Mouse (Mus musculus): ENCODE measurements around the gene Slc16a13. TPM values are rescaled to one million over a fixed set of nuclear protein-coding genes. Genes with fewer than 3 reads are reported as not detected.

Slc16a13 gene
- polyA plus RNA-seq, 1 experiment from 2014 or later = 15.8 TPM

DNA sequence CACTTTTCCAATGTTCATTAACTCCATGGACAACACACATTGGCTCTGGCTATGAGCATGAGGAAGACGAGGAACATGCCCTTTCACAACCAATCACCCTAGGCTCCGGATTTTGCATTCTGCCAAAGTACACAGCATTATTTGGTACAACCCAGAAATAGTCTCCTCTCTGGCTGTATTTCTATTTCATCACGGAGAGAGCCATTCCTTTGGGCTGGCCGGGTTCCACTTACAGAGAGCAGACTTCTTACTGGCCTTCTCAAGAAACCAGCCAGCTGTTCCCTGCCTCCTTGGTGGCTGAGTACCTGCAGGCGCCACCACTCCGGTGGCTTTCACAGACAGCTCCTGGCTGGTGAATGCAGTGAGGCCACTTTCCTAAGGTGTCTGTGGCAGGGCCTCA lies 8.4 kb downstream of the Slc16a13 start, which contains the start of gene Slc16a11:
Slc16a11 (plus strand) TSS at position 330 of the 400 bp plus-strand sequence.
- H3K27me3 ChIP-seq (ENCODE audit: control insufficient read depth, insufficient read depth, low read length) = peaks cover 32% of the 10 kb centered on the region
- H3K4me3 ChIP-seq (ENCODE audit: low read depth, low read length) = no peak within 1 kb of the TSS
- H3K9ac ChIP-seq (ENCODE audit: low read length) = no peak within 1 kb of the TSS
- no peaks in the 10 kb centered on the region for H3K9me3 ChIP-seq (ENCODE audit: control insufficient read depth, low read length)
- no peaks in the 10 kb centered on the region for H3K36me3 ChIP-seq (ENCODE audit: control insufficient read depth, insufficient read depth, low read length)
- H3K4me1 ChIP-seq (replicated peaks; ENCODE audit: control insufficient read depth, insufficient read depth, low read length) = peaks cover 8% of the 10 kb centered on the region; the same call in 1 of the 2 replicates
- ATAC-seq (replicated peaks; ENCODE audit: low FRiP score) = no peak
- 72% methylated on average over 6 of the region's 6 CpGs for WGBS
- no peak for DNase-seq (ENCODE audit: low spot score)
- H3K4me2 ChIP-seq (ENCODE audit: low read depth, low read length, severe bottlenecking) = no peak within 1 kb of the TSS
- H3K27ac ChIP-seq (ENCODE audit: low read depth, low read length) = no peak within 1 kb of the TSS

DNA sequence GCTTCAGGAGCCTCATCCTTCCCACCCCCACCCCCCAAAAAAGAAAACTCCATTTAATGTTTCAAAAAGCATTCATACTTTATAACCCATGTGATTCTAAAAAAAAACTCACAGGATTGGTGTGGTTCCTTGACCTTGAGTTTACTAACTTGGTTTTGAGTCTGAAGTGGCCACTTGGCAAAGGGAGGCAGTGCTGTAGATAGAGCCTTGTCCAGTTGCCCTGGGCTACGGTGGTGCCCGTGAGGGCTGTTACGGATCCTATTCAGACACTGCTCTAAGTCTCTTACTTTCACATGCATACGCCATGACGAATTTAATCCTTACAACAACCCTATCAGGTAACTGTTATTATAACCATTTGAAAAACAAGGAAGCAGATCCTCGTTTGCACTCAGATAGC lies 8.9 kb downstream of the Slc16a13 start:
- Histone ChIP-seq H3K4me2 (ENCODE audit: low read depth, low read length, severe bottlenecking) (no peak overlapping the region), H3K9ac (ENCODE audit: low read length) (no peak overlapping the region), H3K4me3 (ENCODE audit: low read depth, low read length) (no peak overlapping the region), H3K36me3 (ENCODE audit: control insufficient read depth, insufficient read depth, low read length) (no peaks in the 10 kb centered on the region), H3K9me3 (ENCODE audit: control insufficient read depth, low read length) (no peaks in the 10 kb centered on the region), H3K4me1 (replicated peaks; ENCODE audit: control insufficient read depth, insufficient read depth, low read length) (peaks cover 8% of the 10 kb centered on the region; the same call in 1 of the 2 replicates), H3K27ac (ENCODE audit: low read depth, low read length) (no peak overlapping the region), H3K27me3 (ENCODE audit: control insufficient read depth, insufficient read depth, low read length) (peaks cover 32% of the 10 kb centered on the region)
- DNase-seq (ENCODE audit: low spot score) = no peak
- WGBS = 79% methylated on average over 6 of the region's 6 CpGs
- no peak for ATAC-seq (replicated peaks; ENCODE audit: low FRiP score)

DNA sequence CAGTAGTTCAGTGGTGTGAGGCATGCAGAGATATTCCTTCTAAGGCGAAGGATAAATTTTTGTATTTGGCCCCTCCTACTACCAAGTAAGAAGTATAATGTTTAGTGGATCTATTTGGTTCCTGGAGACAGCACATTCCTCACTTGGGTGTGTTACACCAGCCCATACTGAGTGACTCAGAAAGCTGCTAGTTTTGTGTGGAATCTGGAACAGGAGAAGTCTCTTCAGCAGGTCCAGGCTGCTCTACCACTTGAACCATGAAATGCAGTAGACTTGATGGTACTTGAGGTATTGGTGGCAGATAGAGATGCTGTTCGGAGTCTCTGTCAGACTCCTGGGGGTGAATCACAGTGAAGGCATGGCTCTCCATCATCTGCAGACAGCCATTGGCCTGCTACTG lies 10.2 kb downstream of the Slc16a13 start:
- no peak for DNase-seq (ENCODE audit: low spot score)
- peaks cover 8% of the 10 kb centered on the region; the same call in 1 of the 2 replicates for H3K4me1 ChIP-seq (replicated peaks; ENCODE audit: control insufficient read depth, insufficient read depth, low read length)

DNA sequence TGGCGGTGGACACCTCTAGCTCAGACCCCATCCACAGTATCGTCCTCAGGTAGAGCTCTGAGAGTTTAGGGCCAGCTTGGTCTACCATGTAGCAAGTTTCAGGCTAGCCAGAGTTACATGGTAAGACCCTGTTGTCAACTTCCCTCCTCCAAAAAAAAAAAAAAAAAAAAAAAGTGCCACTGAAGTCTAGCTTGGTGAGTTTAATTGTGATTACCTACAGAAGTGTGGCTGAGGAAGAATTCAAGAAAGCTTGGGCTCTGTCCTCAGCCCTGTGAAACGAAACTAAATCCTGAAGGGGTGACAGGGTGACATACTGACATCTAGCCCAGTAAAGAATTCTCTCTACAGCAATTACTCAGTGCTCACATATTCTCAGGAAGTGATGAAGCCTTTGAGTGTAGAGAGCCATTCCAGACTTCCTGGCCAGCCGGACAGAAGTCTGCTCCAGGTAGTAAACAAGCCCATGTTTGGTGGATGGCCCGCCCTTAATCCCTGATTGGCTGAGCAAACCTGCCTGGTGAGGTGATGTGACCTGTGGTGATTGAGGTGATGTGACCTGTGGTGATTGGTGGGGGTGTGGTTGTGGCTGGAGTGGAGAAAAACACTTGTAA lies 12.0 kb downstream of the Slc16a13 start:
- no peak overlapping the region for H3K4me2 ChIP-seq (ENCODE audit: low read depth, low read length, severe bottlenecking)
- no peaks in the 10 kb centered on the region for H3K36me3 ChIP-seq (ENCODE audit: control insufficient read depth, insufficient read depth, low read length)
- H3K9me3 ChIP-seq (ENCODE audit: control insufficient read depth, low read length) = no peaks in the 10 kb centered on the region
- H3K4me3 ChIP-seq (ENCODE audit: low read depth, low read length) = no peak overlapping the region
- 86% methylated on average over 5 of the region's 5 CpGs for WGBS
- DNase-seq (ENCODE audit: low spot score) = no peak
- peaks cover 8% of the 10 kb centered on the region for H3K27me3 ChIP-seq (ENCODE audit: control insufficient read depth, insufficient read depth, low read length)
- ATAC-seq (replicated peaks; ENCODE audit: low FRiP score) = no peak
- no peak overlapping the region for H3K9ac ChIP-seq (ENCODE audit: low read length)
- H3K4me1 ChIP-seq (replicated peaks; ENCODE audit: control insufficient read depth, insufficient read depth, low read length) = peaks cover 3% of the 10 kb centered on the region; the same call in 1 of the 2 replicates
- no peak overlapping the region for H3K27ac ChIP-seq (ENCODE audit: low read depth, low read length)

More for the DNA sequence above, 10.2 kb downstream of the Slc16a13 start:
- ATAC-seq (replicated peaks; ENCODE audit: low FRiP score) = no peak
- Histone ChIP-seq H3K4me3 (ENCODE audit: low read depth, low read length) (no peak overlapping the region), H3K9me3 (ENCODE audit: control insufficient read depth, low read length) (no peaks in the 10 kb centered on the region), H3K27me3 (ENCODE audit: control insufficient read depth, insufficient read depth, low read length) (peaks cover 26% of the 10 kb centered on the region), H3K27ac (ENCODE audit: low read depth, low read length) (no peak overlapping the region), H3K36me3 (ENCODE audit: control insufficient read depth, insufficient read depth, low read length) (no peaks in the 10 kb centered on the region), H3K9ac (ENCODE audit: low read length) (no peak overlapping the region), H3K4me2 (ENCODE audit: low read depth, low read length, severe bottlenecking) (no peak overlapping the region)
- WGBS = 90% methylated on average over 2 of the region's 2 CpGs

DNA sequence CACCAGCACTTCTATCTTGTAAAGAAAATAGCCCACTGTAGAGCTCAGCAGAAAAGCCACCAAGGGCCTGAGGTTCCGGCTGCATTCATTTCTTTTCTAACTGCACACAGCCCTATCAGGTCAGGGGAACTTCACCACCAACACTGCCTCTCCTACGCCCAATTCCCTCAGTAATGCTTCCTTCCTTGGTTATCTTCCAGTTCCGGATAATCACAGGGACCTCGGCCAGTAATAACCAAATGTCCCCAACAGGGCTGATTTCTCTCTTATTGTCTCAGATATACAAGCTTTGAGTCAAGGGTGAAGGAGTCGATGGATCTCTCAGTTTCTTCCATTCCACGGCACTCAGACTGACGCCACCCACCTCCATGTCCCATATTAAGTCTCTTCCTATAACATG lies 13.6 kb downstream of the Slc16a13 start:
- Histone ChIP-seq H3K36me3 (ENCODE audit: control insufficient read depth, insufficient read depth, low read length) (no peaks in the 10 kb centered on the region), H3K4me2 (ENCODE audit: low read depth, low read length, severe bottlenecking) (no peak overlapping the region), H3K9ac (ENCODE audit: low read length) (no peak overlapping the region), H3K4me1 (replicated peaks; ENCODE audit: control insufficient read depth, insufficient read depth, low read length) (no peaks in the 10 kb centered on the region), H3K9me3 (ENCODE audit: control insufficient read depth, low read length) (no peaks in the 10 kb centered on the region), H3K27me3 (ENCODE audit: control insufficient read depth, insufficient read depth, low read length) (no peaks in the 10 kb centered on the region), H3K4me3 (ENCODE audit: low read depth, low read length) (no peak overlapping the region), H3K27ac (ENCODE audit: low read depth, low read length) (no peak overlapping the region)
- ATAC-seq (replicated peaks; ENCODE audit: low FRiP score) = no peak
- WGBS = 90% methylated on average over 7 of the region's 7 CpGs
- DNase-seq (ENCODE audit: low spot score) = no peak

DNA sequence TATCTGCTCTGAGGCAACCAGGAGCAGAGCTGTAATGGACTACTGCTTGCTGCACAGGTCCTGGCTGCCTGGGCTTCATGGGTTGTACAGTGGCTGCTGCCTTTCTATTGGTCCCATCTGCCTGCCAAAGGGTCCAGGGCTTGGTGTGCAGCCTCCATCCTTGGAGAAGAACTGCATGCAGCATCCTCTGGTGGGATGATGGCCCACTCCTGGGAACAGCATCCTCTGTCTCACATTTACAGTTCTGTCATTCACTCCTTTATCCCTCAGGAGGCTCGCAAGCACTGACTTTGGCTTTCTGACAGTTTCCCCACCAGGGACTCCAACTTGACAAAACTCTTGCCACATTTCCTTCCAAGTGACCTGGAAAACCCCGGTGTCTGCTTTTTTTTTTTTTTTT lies 14.1 kb downstream of the Slc16a13 start:
- H3K4me2 ChIP-seq (ENCODE audit: low read depth, low read length, severe bottlenecking) = no peak overlapping the region
- no peak overlapping the region for H3K27ac ChIP-seq (ENCODE audit: low read depth, low read length)
- H3K9ac ChIP-seq (ENCODE audit: low read length) = no peak overlapping the region
- no peak overlapping the region for H3K4me3 ChIP-seq (ENCODE audit: low read depth, low read length)
- no peaks in the 10 kb centered on the region for H3K36me3 ChIP-seq (ENCODE audit: control insufficient read depth, insufficient read depth, low read length)
- no peaks in the 10 kb centered on the region for H3K9me3 ChIP-seq (ENCODE audit: control insufficient read depth, low read length)
- no peaks in the 10 kb centered on the region for H3K27me3 ChIP-seq (ENCODE audit: control insufficient read depth, insufficient read depth, low read length)
- ATAC-seq (replicated peaks; ENCODE audit: low FRiP score) (no peak), DNase-seq (ENCODE audit: low spot score) (no peak)
- WGBS = 87% methylated on average over 2 of the region's 2 CpGs
- H3K4me1 ChIP-seq (replicated peaks; ENCODE audit: control insufficient read depth, insufficient read depth, low read length) = no peaks in the 10 kb centered on the region

DNA sequence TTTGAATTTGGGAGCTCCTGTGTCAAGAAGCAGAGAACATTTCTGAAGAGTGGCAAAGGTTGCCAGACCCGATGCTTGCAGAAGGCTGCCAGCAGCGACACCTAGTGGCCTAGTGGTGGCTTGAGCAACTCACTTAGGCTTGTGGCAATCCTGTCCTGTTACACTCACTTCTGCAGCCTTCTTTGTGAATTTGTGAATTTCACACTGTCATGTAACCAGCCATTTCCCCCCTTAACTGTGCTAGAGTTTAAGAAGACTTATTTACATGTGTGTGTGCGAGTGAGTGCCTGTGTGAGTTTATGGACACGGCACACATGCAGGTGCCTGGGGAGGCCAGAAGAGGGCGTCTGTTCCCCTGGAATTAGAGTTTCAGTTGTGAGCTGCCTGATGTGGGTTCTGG lies 19.2 kb downstream of the Slc16a13 start:
- Histone ChIP-seq H3K4me2 (ENCODE audit: low read depth, low read length, severe bottlenecking) (no peak overlapping the region), H3K9me3 (ENCODE audit: control insufficient read depth, low read length) (no peaks in the 10 kb centered on the region), H3K27ac (ENCODE audit: low read depth, low read length) (no peak overlapping the region), H3K9ac (ENCODE audit: low read length) (no peak overlapping the region), H3K36me3 (ENCODE audit: control insufficient read depth, insufficient read depth, low read length) (no peaks in the 10 kb centered on the region), H3K27me3 (ENCODE audit: control insufficient read depth, insufficient read depth, low read length) (no peaks in the 10 kb centered on the region), H3K4me1 (replicated peaks; ENCODE audit: control insufficient read depth, insufficient read depth, low read length) (no peaks in the 10 kb centered on the region), H3K4me3 (ENCODE audit: low read depth, low read length) (no peak overlapping the region)
- ATAC-seq (replicated peaks; ENCODE audit: low FRiP score) (no peak), DNase-seq (ENCODE audit: low spot score) (peak; percentile 91)
- WGBS = 35% methylated on average over 5 of the region's 5 CpGs

DNA sequence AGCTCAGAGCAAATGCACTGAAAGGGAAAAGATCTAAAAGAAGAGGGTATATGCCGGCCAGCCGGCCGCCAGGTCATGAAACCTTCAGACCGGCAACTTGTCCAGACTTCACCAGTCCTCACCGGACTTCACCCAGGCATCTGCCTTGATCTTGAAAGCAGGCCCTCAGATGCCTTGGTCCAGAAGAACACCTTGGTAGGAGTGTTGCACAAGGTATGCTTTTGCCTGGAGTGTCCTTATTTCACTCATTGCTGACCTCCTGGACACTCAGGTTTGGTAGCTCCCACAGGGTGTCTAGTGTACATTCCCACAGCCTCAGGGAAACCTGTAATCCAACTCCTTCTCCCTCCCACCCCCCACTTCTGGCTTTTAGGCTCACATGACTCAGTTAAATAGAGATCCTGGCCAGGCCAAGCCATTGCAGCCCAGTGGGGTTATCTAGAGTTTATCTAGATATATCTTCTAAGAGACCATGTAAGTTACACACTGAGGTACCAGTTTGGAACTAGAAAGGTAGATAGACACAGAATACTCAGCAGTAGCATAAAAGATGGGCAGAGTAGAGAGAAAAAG lies 20.7 kb downstream of the Slc16a13 start:
- H3K9me3 ChIP-seq (ENCODE audit: control insufficient read depth, low read length) = no peaks in the 10 kb centered on the region

DNA sequence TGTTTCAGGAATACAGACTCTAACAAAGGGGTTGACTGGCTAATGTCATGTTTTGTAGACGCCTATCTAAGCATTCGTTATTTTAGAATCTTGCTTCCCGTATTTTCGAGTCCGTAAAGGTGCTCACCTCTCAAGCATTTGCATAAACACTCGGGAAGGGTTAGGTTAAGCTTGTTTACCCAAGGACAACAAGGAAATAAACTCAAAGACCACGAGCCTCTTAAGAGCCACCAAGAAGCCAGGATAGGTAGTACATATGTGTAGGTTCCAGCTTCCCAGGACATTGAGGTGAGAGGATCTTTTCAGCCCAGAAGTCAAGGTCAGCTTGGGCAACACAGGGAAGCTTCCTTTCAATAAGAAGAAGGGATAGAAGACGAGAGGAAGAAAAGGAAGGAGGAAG lies 21.8 kb downstream of the Slc16a13 start:
- DNase-seq (ENCODE audit: low spot score) = no peak
- Histone ChIP-seq H3K4me2 (ENCODE audit: low read depth, low read length, severe bottlenecking) (no peak overlapping the region), H3K27ac (ENCODE audit: low read depth, low read length) (no peak overlapping the region), H3K36me3 (ENCODE audit: control insufficient read depth, insufficient read depth, low read length) (no peaks in the 10 kb centered on the region), H3K4me3 (ENCODE audit: low read depth, low read length) (no peak overlapping the region), H3K9me3 (ENCODE audit: control insufficient read depth, low read length) (no peaks in the 10 kb centered on the region), H3K9ac (ENCODE audit: low read length) (no peak overlapping the region), H3K4me1 (replicated peaks; ENCODE audit: control insufficient read depth, insufficient read depth, low read length) (no peaks in the 10 kb centered on the region), H3K27me3 (ENCODE audit: control insufficient read depth, insufficient read depth, low read length) (no peaks in the 10 kb centered on the region)
- no peak for ATAC-seq (replicated peaks; ENCODE audit: low FRiP score)
- WGBS = 84% methylated on average over 8 of the region's 8 CpGs

More for the DNA sequence above, 20.7 kb downstream of the Slc16a13 start:
- ATAC-seq (replicated peaks; ENCODE audit: low FRiP score) (no peak), DNase-seq (ENCODE audit: low spot score) (no peak)
- Histone ChIP-seq H3K27me3 (ENCODE audit: control insufficient read depth, insufficient read depth, low read length) (no peaks in the 10 kb centered on the region), H3K4me1 (replicated peaks; ENCODE audit: control insufficient read depth, insufficient read depth, low read length) (no peaks in the 10 kb centered on the region), H3K4me2 (ENCODE audit: low read depth, low read length, severe bottlenecking) (no peak overlapping the region), H3K36me3 (ENCODE audit: control insufficient read depth, insufficient read depth, low read length) (no peaks in the 10 kb centered on the region), H3K27ac (ENCODE audit: low read depth, low read length) (no peak overlapping the region), H3K4me3 (ENCODE audit: low read depth, low read length) (no peak overlapping the region), H3K9ac (ENCODE audit: low read length) (no peak overlapping the region)
- 83% methylated on average over 5 of the region's 5 CpGs for WGBS

Data from forebrain, embryonic 11.5 days (tissue).